Mouse (Mus musculus) adrenal gland, adult 8-10 months (tissue): ENCODE results near the gene Gng8. TPM values are rescaled to one million over a fixed set of nuclear protein-coding genes. Genes with fewer than 3 reads are reported as not detected.

ENCODE experiments used
- DNase-seq: peaks from one replicate; pipeline ENCODE4 v3.0.0; 2022
- total RNA-seq, 4 experiments: library from RNA; stranded (reverse); gene quantifications; 2 replicates each; pipeline ENCODE4 v1.2.4; 2022

The Gng8 gene
- total RNA-seq, 4 experiments from 2014 or later = 1.00 to 1.0 TPM; not detected in 2

GRCm38 (mm10) chr7:16909909-16910308, 18.3 kb downstream of the Gng8 start:
- no peak for DNase-seq

- no peak for DNase-seq
Measured at GRCm38 (mm10) chr7:16911904-16912303, 20.3 kb downstream of the Gng8 start.

- DNase-seq = no peak
Measured at GRCm38 (mm10) chr7:16912360-16912759, 20.8 kb downstream of the Gng8 start.

- no peak for DNase-seq
Measured at GRCm38 (mm10) chr7:16913806-16914452, 22.3 kb downstream of the Gng8 start.

- no peak for DNase-seq
Measured at GRCm38 (mm10) chr7:16914453-16915343, 23.1 kb downstream of the Gng8 start.

- DNase-seq = no peak
Measured at GRCm38 (mm10) chr7:16915461-16916340, 24.1 kb downstream of the Gng8 start.

- DNase-seq = no peak
Measured at GRCm38 (mm10) chr7:16916342-16917265, 25.0 kb downstream of the Gng8 start.

GRCm38 (mm10) chr7:16917447-16917846, 25.9 kb downstream of the Gng8 start:
- DNase-seq = no peak

GRCm38 (mm10) chr7:16918014-16918413, 26.4 kb downstream of the Gng8 start:
- no peak for DNase-seq

GRCm38 (mm10) chr7:16918670-16919069, 27.1 kb downstream of the Gng8 start:
- DNase-seq = no peak

GRCm38 (mm10) chr7:16919395-16920149, 28.0 kb downstream of the Gng8 start:
- peak; percentile 79 for DNase-seq

GRCm38 (mm10) chr7:16920150-16920579, 28.6 kb downstream of the Gng8 start:
- DNase-seq = no peak

- no peak for DNase-seq
Measured at GRCm38 (mm10) chr7:16920818-16921791, 29.5 kb downstream of the Gng8 start.

GRCm38 (mm10) chr7:16921881-16922335, 30.3 kb downstream of the Gng8 start:
- DNase-seq = no peak

GRCm38 (mm10) chr7:16922360-16922973, 30.9 kb downstream of the Gng8 start:
- no peak for DNase-seq

- DNase-seq = peak; percentile 59
Measured at GRCm38 (mm10) chr7:16923283-16924036, 31.9 kb downstream of the Gng8 start.

GRCm38 (mm10) chr7:16924037-16924834, 32.6 kb downstream of the Gng8 start, which contains the start of gene Calm3:
TSS of gene Calm3 (minus strand) at chr7:16924114.
- DNase-seq = peak; percentile 99
